Mouse (Mus musculus): ENCODE results near the gene Raver1.

DNA sequence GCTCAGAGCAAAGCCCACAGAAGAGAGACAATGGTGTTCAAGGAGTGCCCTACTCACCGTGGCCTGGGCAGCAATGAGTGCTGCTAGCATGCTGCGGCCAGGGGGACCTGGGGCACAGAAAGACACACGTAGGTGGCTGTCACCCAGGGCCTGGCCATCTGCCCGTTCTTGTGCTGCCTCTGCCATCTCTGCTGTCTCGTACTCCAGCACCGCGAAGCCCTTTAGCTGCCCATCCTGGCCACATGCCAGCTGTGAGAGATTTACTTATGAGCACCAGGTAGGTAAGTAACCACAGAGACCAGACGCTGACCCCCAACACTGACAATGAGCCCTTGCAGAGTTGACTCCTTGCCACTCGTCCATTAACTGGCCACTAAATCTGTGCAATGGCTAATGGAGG is 10.7 kb downstream of the Raver1 start:
- TF ChIP-seq CTCF (IDR thresholded peaks at IDR 0.05; ENCODE audit: insufficient read depth, low read depth, low read length) = no peak
- no peak for TF ChIP-seq POLR2A (IDR thresholded peaks at IDR 0.05; ENCODE audit: insufficient read depth, low read depth, low read length)
